Mouse (Mus musculus): ENCODE results near the gene Fto. TPM values are rescaled to one million over a fixed set of nuclear protein-coding genes. Genes with fewer than 3 reads are reported as not detected.

The Fto gene
- polyA plus RNA-seq, 1 experiment from 2014 or later, result 111 TPM

DNA sequence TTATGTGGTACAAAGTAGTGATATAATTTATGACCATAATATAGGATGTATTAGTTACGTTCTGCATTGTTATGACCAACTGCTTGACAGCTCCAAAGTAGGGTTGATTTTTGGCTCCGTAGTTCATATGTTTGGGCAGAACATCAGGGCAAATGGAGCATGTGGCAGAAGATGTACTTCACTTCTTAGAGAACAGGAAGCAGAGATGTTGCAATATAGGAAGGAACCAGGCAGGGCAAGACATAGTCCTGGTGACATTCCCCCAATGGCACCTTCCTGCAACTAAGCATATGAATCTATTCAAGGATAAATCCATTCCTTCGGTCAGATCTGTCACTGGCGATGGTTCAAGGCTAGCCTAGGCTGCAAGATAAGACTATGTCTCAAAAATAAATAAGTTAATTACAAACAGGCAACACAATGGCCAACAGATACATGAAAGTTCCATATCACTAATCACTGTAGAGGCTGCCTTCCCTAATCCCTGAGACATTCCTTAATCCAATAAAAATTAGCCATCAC, 44.2 kb downstream of the Fto start:
- H3K36me3 ChIP-seq (ENCODE audit: control insufficient read depth, insufficient read depth, low read length), result no peaks in the 10 kb centered on the region
- no peaks in the 10 kb centered on the region for H3K9me3 ChIP-seq (ENCODE audit: control insufficient read depth, low read length)
- no peaks in the 10 kb centered on the region for H3K27me3 ChIP-seq (ENCODE audit: control insufficient read depth, insufficient read depth, low read length)
- DNase-seq (ENCODE audit: low spot score) (no peak), ATAC-seq (replicated peaks; ENCODE audit: low FRiP score) (no peak)
- no peak overlapping the region for H3K27ac ChIP-seq (ENCODE audit: low read depth, low read length)
- no peak overlapping the region for H3K4me3 ChIP-seq (ENCODE audit: low read depth, low read length)
- H3K4me1 ChIP-seq (replicated peaks; ENCODE audit: control insufficient read depth, insufficient read depth, low read length), result no peaks in the 10 kb centered on the region
- H3K4me2 ChIP-seq (ENCODE audit: low read depth, low read length, severe bottlenecking), result no peak overlapping the region
- H3K9ac ChIP-seq (ENCODE audit: low read length), result no peak overlapping the region
- WGBS, result 92% methylated on average over 4 of the region's 4 CpGs

DNA sequence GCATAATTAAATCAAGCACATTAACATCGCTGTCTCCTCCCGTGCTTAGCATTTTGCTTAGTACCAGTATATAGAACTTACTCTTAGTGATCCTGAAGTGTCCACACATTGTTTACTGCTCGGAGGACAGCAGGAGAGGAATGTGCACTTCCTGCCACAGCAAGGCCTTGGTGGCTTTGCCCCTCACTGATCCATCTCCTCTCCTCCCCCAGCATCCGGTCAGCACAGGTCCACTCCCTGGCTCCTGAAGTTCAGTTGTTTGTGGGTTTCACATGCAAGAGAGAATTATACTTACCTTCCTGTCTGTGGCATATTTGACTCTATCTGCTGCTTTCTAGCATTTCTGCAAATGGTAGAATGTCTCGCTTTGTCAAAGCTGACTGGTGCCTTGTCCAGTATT, 44.7 kb downstream of the Fto start:
- no peak overlapping the region for H3K9ac ChIP-seq (ENCODE audit: low read length)
- DNase-seq (ENCODE audit: low spot score) (no peak), ATAC-seq (replicated peaks; ENCODE audit: low FRiP score) (no peak)
- H3K4me1 ChIP-seq (replicated peaks; ENCODE audit: control insufficient read depth, insufficient read depth, low read length), result no peaks in the 10 kb centered on the region
- no peaks in the 10 kb centered on the region for H3K36me3 ChIP-seq (ENCODE audit: control insufficient read depth, insufficient read depth, low read length)
- H3K4me3 ChIP-seq (ENCODE audit: low read depth, low read length), result no peak overlapping the region
- no peak overlapping the region for H3K4me2 ChIP-seq (ENCODE audit: low read depth, low read length, severe bottlenecking)
- H3K27me3 ChIP-seq (ENCODE audit: control insufficient read depth, insufficient read depth, low read length), result no peaks in the 10 kb centered on the region
- 83% methylated on average over 5 of the region's 5 CpGs for WGBS
- no peak overlapping the region for H3K27ac ChIP-seq (ENCODE audit: low read depth, low read length)
- no peaks in the 10 kb centered on the region for H3K9me3 ChIP-seq (ENCODE audit: control insufficient read depth, low read length)

DNA sequence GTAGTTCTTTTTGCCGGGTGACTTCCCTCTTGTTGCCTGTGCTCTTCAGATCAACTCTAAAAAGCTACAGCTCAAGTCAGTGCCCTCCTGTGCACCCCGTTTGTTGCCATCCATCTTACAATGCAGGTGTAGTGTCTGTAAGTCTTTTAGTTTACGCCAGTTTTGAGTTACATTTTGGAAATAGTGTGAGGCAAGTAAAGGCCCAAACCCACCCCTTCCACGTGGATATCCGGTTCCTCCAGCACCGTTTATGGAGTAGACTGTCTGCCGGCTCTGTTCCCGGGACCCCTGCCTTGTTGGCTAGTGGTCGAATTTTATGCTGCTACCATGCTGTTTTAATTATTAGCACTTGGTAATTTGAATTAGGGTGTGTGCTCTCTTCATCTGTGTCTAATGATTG, 46.2 kb downstream of the Fto start:
- no peaks in the 10 kb centered on the region for H3K9me3 ChIP-seq (ENCODE audit: control insufficient read depth, low read length)
- H3K27me3 ChIP-seq (ENCODE audit: control insufficient read depth, insufficient read depth, low read length), result peaks cover 8% of the 10 kb centered on the region; the same call in 1 of the 2 replicates
- no peak overlapping the region for H3K9ac ChIP-seq (ENCODE audit: low read length)
- no peak overlapping the region for H3K4me2 ChIP-seq (ENCODE audit: low read depth, low read length, severe bottlenecking)
- H3K36me3 ChIP-seq (ENCODE audit: control insufficient read depth, insufficient read depth, low read length), result no peaks in the 10 kb centered on the region
- no peak for ATAC-seq (replicated peaks; ENCODE audit: low FRiP score)
- H3K4me1 ChIP-seq (replicated peaks; ENCODE audit: control insufficient read depth, insufficient read depth, low read length), result no peaks in the 10 kb centered on the region; the same call in 1 of the 2 replicates
- DNase-seq (ENCODE audit: low spot score), result no peak
- WGBS, result 85% methylated on average over 9 of the region's 9 CpGs
- no peak overlapping the region for H3K27ac ChIP-seq (ENCODE audit: low read depth, low read length)
- no peak overlapping the region for H3K4me3 ChIP-seq (ENCODE audit: low read depth, low read length)

DNA sequence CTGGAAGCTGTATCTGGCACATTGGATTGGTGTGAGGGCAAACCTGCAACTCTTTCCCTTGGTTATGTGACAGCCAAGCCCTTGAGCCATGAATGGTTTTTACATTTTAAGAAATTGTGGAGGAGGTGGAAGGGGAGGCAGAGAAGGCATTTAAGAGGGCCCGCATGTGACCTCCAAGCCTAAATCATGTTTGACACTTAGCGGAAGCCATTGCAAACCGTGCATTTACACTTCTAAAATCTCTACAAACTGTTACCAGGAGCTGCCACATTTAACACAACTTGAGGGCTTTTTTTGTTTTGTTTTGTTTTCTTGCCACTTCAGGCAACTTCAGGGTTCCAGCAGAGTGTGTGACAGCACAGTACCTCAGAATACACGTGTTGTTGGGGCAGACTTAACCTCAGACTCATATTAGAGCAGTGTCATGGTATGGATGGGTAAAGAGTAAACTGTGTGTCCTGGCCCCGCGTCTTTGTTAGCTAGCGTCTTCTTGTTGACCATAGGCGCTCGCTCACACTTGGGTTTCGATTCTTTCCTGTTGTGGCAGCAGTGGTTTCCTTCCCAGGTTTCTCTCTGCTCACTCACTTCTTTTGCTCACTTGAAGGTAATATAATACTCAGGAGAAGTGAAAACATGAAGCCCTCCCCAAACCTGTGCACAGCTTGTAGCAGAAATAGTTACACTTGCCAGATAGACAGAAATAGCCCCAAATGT, 47.5 kb downstream of the Fto start:
- WGBS, result 92% methylated on average over 10 of the region's 10 CpGs
- DNase-seq (ENCODE audit: low spot score) (no peak), ATAC-seq (replicated peaks; ENCODE audit: low FRiP score) (no peak)
- Histone ChIP-seq H3K27me3 (ENCODE audit: control insufficient read depth, insufficient read depth, low read length) (peaks cover 11% of the 10 kb centered on the region; the same call in 1 of the 2 replicates), H3K36me3 (ENCODE audit: control insufficient read depth, insufficient read depth, low read length) (no peaks in the 10 kb centered on the region), H3K27ac (ENCODE audit: low read depth, low read length) (no peak overlapping the region), H3K4me3 (ENCODE audit: low read depth, low read length) (no peak overlapping the region), H3K4me1 (replicated peaks; ENCODE audit: control insufficient read depth, insufficient read depth, low read length) (peaks cover 9% of the 10 kb centered on the region; the same call in 1 of the 2 replicates), H3K9ac (ENCODE audit: low read length) (no peak overlapping the region), H3K4me2 (ENCODE audit: low read depth, low read length, severe bottlenecking) (no peak overlapping the region), H3K9me3 (ENCODE audit: control insufficient read depth, low read length) (no peaks in the 10 kb centered on the region)

DNA sequence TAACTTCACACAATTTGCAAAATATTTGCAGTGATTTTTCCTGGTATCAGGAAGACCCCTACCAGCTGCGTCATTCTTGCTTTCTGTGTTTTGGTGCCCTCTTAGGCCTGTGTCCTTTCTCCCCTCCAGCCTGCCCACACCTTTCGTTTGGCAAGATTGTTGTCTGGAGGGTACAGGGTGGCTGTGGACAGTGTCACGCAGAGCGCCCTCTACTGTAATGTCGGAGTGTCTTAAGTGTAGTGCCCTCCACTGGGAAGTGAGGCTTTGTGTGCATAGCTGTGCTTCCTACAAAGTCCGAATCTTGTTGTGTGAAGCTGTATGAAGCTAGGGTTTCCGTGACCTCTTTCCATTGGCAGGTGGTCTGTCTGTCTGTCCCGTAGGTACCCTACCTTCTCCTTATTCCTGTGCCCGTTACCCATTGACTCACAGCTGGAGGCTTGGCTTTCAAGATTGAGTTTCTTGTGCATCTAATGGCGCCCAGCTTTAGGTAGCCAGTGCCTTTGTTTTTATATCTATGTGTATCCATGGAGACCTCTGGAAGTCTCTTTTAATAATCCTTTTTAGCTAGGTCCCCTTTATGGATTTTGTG, 50.0 kb downstream of the Fto start:
- Histone ChIP-seq H3K4me3 (ENCODE audit: low read depth, low read length) (no peak overlapping the region), H3K27ac (ENCODE audit: low read depth, low read length) (no peak overlapping the region), H3K36me3 (ENCODE audit: control insufficient read depth, insufficient read depth, low read length) (no peaks in the 10 kb centered on the region), H3K27me3 (ENCODE audit: control insufficient read depth, insufficient read depth, low read length) (peaks cover 29% of the 10 kb centered on the region), H3K9ac (ENCODE audit: low read length) (no peak overlapping the region), H3K4me1 (replicated peaks; ENCODE audit: control insufficient read depth, insufficient read depth, low read length) (peaks cover 12% of the 10 kb centered on the region; the same call in 1 of the 2 replicates), H3K9me3 (ENCODE audit: control insufficient read depth, low read length) (no peaks in the 10 kb centered on the region; the same call in 1 of the 2 replicates), H3K4me2 (ENCODE audit: low read depth, low read length, severe bottlenecking) (no peak overlapping the region)
- ATAC-seq (replicated peaks; ENCODE audit: low FRiP score) (no peak), DNase-seq (ENCODE audit: low spot score) (no peak)
- WGBS, result 85% methylated on average over 10 of the region's 10 CpGs

DNA sequence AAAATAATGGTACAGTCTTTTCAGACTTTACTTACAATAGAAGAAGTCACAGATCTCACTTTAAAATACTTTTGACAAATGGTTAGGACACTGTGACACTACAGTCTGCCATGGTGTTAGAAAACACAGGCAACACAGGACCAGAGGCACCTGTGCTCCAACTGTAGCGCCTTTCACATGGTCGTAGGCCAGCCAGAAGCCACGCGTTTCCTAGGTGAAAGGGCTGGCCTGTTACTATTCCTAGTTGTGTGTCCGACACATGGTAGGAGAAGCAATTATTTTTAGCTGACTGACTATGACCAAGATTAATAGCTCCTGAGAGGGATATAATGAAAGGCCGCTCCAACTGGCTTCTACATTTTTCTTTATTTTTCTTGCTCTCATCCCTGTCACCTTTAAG, 50.9 kb downstream of the Fto start:
- H3K4me1 ChIP-seq (replicated peaks; ENCODE audit: control insufficient read depth, insufficient read depth, low read length), result peaks cover 12% of the 10 kb centered on the region; the same call in 1 of the 2 replicates
- no peak overlapping the region for H3K9ac ChIP-seq (ENCODE audit: low read length)
- ATAC-seq (replicated peaks; ENCODE audit: low FRiP score) (no peak), DNase-seq (ENCODE audit: low spot score) (no peak)
- H3K27me3 ChIP-seq (ENCODE audit: control insufficient read depth, insufficient read depth, low read length), result peaks cover 29% of the 10 kb centered on the region
- WGBS, result 81% methylated on average over 6 of the region's 6 CpGs
- H3K9me3 ChIP-seq (ENCODE audit: control insufficient read depth, low read length), result no peaks in the 10 kb centered on the region; the same call in 1 of the 2 replicates
- no peak overlapping the region for H3K27ac ChIP-seq (ENCODE audit: low read depth, low read length)
- H3K4me2 ChIP-seq (ENCODE audit: low read depth, low read length, severe bottlenecking), result no peak overlapping the region
- H3K36me3 ChIP-seq (ENCODE audit: control insufficient read depth, insufficient read depth, low read length), result no peaks in the 10 kb centered on the region
- no peak overlapping the region for H3K4me3 ChIP-seq (ENCODE audit: low read depth, low read length)

DNA sequence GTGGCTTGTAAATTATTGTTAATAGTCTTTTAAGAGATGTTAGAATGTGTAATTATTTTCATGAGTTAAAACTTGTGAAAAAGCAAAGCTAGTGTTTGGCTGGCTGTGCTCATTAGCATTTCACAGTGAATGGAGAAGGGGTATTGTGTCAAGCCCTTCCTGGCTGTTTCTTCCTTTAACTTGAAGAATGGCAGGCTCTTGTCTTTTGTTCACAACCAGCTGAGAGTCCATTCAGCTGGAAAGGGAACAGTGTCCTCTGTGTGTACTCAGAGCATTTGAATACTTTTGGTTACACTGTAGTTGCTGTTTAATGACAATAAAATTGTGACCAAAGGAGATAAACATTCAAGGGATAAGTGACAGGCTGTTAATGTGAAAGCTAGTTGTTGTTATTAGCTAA, 52.5 kb downstream of the Fto start:
- H3K9ac ChIP-seq (ENCODE audit: low read length), result no peak overlapping the region
- no peak overlapping the region; the same call in 1 of the 2 replicates for H3K27ac ChIP-seq (ENCODE audit: low read depth, low read length)
- DNase-seq (ENCODE audit: low spot score) (no peak), ATAC-seq (replicated peaks; ENCODE audit: low FRiP score) (peak; percentile 78)
- H3K4me1 ChIP-seq (replicated peaks; ENCODE audit: control insufficient read depth, insufficient read depth, low read length), result peaks cover 12% of the 10 kb centered on the region; the same call in 1 of the 2 replicates
- no peak overlapping the region for H3K4me2 ChIP-seq (ENCODE audit: low read depth, low read length, severe bottlenecking)
- peaks cover 29% of the 10 kb centered on the region for H3K27me3 ChIP-seq (ENCODE audit: control insufficient read depth, insufficient read depth, low read length)
- H3K9me3 ChIP-seq (ENCODE audit: control insufficient read depth, low read length), result no peaks in the 10 kb centered on the region; the same call in 1 of the 2 replicates
- H3K4me3 ChIP-seq (ENCODE audit: low read depth, low read length), result no peak overlapping the region
- no peaks in the 10 kb centered on the region for H3K36me3 ChIP-seq (ENCODE audit: control insufficient read depth, insufficient read depth, low read length)

DNA sequence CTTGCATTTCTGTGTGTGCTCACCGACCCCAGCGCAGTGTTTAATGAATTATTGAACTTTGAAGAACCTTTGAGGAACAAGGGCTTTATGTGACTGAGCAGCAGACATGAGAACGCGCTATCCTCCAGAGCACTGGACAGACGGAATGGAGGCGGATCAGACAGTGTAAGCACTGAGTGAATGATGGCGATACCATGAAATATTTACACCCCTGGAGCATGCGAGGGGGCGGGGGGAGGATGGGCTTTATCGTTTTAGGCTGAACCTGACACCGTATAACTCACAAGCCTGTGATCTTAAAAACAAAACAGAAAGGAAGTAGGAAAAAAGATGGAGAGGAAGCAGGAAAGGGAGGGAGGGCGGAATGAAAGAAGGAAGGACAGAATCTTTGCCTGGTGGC, 57.6 kb downstream of the Fto start:
- ATAC-seq (replicated peaks; ENCODE audit: low FRiP score) (no peak), DNase-seq (ENCODE audit: low spot score) (no peak)
- no peak overlapping the region for H3K27ac ChIP-seq (ENCODE audit: low read depth, low read length)
- WGBS, result 70% methylated on average over 12 of the region's 12 CpGs
- peaks cover 6% of the 10 kb centered on the region; the same call in 1 of the 2 replicates for H3K4me1 ChIP-seq (replicated peaks; ENCODE audit: control insufficient read depth, insufficient read depth, low read length)
- no peak overlapping the region for H3K4me2 ChIP-seq (ENCODE audit: low read depth, low read length, severe bottlenecking)
- no peak overlapping the region for H3K9ac ChIP-seq (ENCODE audit: low read length)
- H3K36me3 ChIP-seq (ENCODE audit: control insufficient read depth, insufficient read depth, low read length), result no peaks in the 10 kb centered on the region
- no peaks in the 10 kb centered on the region; the same call in 1 of the 2 replicates for H3K9me3 ChIP-seq (ENCODE audit: control insufficient read depth, low read length)
- H3K27me3 ChIP-seq (ENCODE audit: control insufficient read depth, insufficient read depth, low read length), result peaks cover 21% of the 10 kb centered on the region
- no peak overlapping the region for H3K4me3 ChIP-seq (ENCODE audit: low read depth, low read length)

Data from forebrain, embryonic 11.5 days (tissue).